Mouse (Mus musculus) bone marrow macrophage, adult 2 months (primary cell): ENCODE results near the gene Tmem132c.

Experiments
- CTCF ChIP-seq: IDR thresholded peaks from 2 replicates; pipeline ENCODE4 v1.5.1; 2012; ENCODE audit warnings: low read depth, mild to moderate bottlenecking, low read length, moderate library complexity
- POLR2A ChIP-seq: IDR thresholded peaks from 2 replicates; pipeline ENCODE4 v1.6.1; 2012; ENCODE audit warnings: mild to moderate bottlenecking, low read depth, low read length, borderline replicate concordance

- TF ChIP-seq POLR2A, result no peak
- TF ChIP-seq CTCF, result no peak
Measured at GRCm38 (mm10) chr5:127441963-127442362, 200.4 kb downstream of the Tmem132c start.
